Mouse (Mus musculus) hindbrain, embryonic 10.5 days (tissue): ENCODE results near the gene C1rb. TPM values are rescaled to one million over a fixed set of nuclear protein-coding genes. Genes with fewer than 3 reads are reported as not detected.
"Not testable (repeated sequence)": the region's sequence is repeated elsewhere in the genome, so short reads cannot be mapped to it uniquely, and the experiment has no call there.

Experiments used
- DNase-seq: peaks from one replicate; pipeline ENCODE4 v3.0.0-alpha.2; 2017; ENCODE audit warnings: low spot score
- H3K27ac ChIP-seq: fragments of 300-500 bp; sonication (generic); 2 replicates; pipeline ENCODE4 v1.5.1; 2016; ENCODE audit warnings: mild to moderate bottlenecking, moderate library complexity
- H3K27me3 ChIP-seq: fragments of 300-500 bp; sonication (generic); 2 replicates; pipeline ENCODE4 v1.6.1; 2016; ENCODE audit warnings: mild to moderate bottlenecking; ENCODE audit not compliant: poor library complexity, insufficient read depth, severe bottlenecking
- H3K36me3 ChIP-seq: fragments of 300-500 bp; sonication (generic); 2 replicates; pipeline ENCODE4 v1.6.1; 2016; ENCODE audit warnings: mild to moderate bottlenecking, moderate library complexity
- H3K4me1 ChIP-seq: fragments of 300-500 bp; sonication (generic); replicated peaks from 2 replicates; pipeline ENCODE4 v1.6.1; 2016; ENCODE audit warnings: mild to moderate bottlenecking
- H3K4me3 ChIP-seq: fragments of 300-500 bp; sonication (generic); 2 replicates; pipeline ENCODE4 v1.5.1; 2016; ENCODE audit warnings: mild to moderate bottlenecking, moderate library complexity
- H3K9me3 ChIP-seq: fragments of 300-500 bp; sonication (generic); 2 replicates; pipeline ENCODE4 v1.6.1; 2016; ENCODE audit warnings: mild to moderate bottlenecking, moderate library complexity
- WGBS: fragments of 180-500 bp; shearing (Covaris S2); methylation state at CpG from one replicate; pipeline ENCODE4 v1.1.7; 2016; 5-methylcytosine and 5-hydroxymethylcytosine counted together
- polyA plus RNA-seq: library from polyadenylated mRNA; unstranded; fragments of >200 nt; fragmentation: Nextera tagmentation; extraction: Ambion mirVana; gene quantifications from 2 replicates; pipeline ENCODE4 v1.2.1, GENCODE M21; 2016

Gene C1rb
- polyA plus RNA-seq, 1 experiment from 2014 or later, result not detected

GRCm38 (mm10) chr6:124561156-124561555 is 8.9 kb upstream of the C1rb start:
- not testable (repeated sequence) for H3K4me3 ChIP-seq, H3K4me1 ChIP-seq, DNase-seq, H3K27me3 ChIP-seq, H3K27ac ChIP-seq, H3K9me3 ChIP-seq, H3K36me3 ChIP-seq
- 88% methylated on average over 4 of the region's 4 CpGs for WGBS

GRCm38 (mm10) chr6:124561611-124562010 is 8.5 kb upstream of the C1rb start:
- H3K36me3 ChIP-seq, H3K27me3 ChIP-seq, H3K4me1 ChIP-seq, H3K9me3 ChIP-seq, H3K4me3 ChIP-seq, H3K27ac ChIP-seq, DNase-seq: not testable (repeated sequence)
- 91% methylated on average over 2 of the region's 2 CpGs for WGBS

GRCm38 (mm10) chr6:124575155-124575678 is 5.1 kb downstream of the C1rb start:
- not testable (repeated sequence) for H3K4me1 ChIP-seq, H3K27ac ChIP-seq, H3K9me3 ChIP-seq, H3K27me3 ChIP-seq, DNase-seq, H3K36me3 ChIP-seq, H3K4me3 ChIP-seq
- 86% methylated on average over 3 of the region's 3 CpGs for WGBS

GRCm38 (mm10) chr6:124580155-124580554 is 10.1 kb downstream of the C1rb start:
- WGBS, result 86% methylated on average over 7 of the region's 7 CpGs
- H3K27ac ChIP-seq, H3K4me1 ChIP-seq, H3K27me3 ChIP-seq, H3K9me3 ChIP-seq, DNase-seq, H3K36me3 ChIP-seq, H3K4me3 ChIP-seq: not testable (repeated sequence)

DNA sequence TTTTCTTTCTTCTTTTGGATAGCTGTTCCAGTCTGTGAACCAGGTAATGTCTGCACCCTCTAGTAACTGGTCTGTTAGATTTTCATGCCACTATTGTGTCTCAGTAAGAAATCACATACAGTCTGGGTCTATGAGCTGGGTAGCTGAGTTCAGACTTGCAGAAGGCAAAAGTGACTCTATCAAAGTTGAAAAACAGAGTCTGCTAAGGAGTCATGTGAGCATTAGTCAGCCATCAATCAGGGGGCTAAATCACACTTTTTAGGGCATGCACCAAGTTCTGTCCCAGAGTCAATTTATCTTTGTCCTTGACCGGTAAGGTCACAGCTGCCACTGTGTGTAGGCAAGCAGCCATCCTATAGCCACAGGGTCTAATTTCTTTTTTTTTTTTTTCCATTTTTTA is 12.1 kb downstream of the C1rb start:
- no peak for DNase-seq
- no peak overlapping the region for H3K27ac ChIP-seq
- H3K4me3 ChIP-seq, result no peak overlapping the region
- WGBS, result 92% methylated on average over 1 of the region's 1 CpGs
- H3K4me1 ChIP-seq, result no peaks in the 10 kb centered on the region
- H3K9me3 ChIP-seq, result no peaks in the 10 kb centered on the region
- no peaks in the 10 kb centered on the region for H3K36me3 ChIP-seq
- H3K27me3 ChIP-seq, result no peaks in the 10 kb centered on the region

DNA sequence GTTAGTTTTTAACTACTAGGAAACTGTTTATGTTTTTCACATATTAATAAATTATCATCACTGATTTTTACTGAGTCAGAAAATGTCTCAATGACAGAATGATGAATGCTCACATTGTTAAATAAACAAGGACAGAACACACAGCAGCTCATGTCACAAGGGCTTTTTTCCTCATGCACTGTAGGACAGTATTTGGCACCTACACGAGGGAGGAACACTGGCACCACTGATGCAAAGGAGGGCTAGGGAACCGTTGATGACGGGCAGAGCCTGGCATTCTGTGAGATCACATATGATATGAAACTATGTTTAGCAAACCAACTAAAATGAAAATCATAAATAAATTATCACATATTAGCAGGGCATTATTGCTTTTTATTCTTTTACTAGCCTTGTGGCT is 14.8 kb downstream of the C1rb start:
- H3K4me3 ChIP-seq, result no peak overlapping the region
- no peaks in the 10 kb centered on the region for H3K36me3 ChIP-seq
- H3K27ac ChIP-seq, result no peak overlapping the region
- no peaks in the 10 kb centered on the region for H3K9me3 ChIP-seq
- H3K4me1 ChIP-seq, result no peaks in the 10 kb centered on the region
- WGBS, result 86% methylated on average over 3 of the region's 3 CpGs
- no peak for DNase-seq
- no peaks in the 10 kb centered on the region for H3K27me3 ChIP-seq

DNA sequence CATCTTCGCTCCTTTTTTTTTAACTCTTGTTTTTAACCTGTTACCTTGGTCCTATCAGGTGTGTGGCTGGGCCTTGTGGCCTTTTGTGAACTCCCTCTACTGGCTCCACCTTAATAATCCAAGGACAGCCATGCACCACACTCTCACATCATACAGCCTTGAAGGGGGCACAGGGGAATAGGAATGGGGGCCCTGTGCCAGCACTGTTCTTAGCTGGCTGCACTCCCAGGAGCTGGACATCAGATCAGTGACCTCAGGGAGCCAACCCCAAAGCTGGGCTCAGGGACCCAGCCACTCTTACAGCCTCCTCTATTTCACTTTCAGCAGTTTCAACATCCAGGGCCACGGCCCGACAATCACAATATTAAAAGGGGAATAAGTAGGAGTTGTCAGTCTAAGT is 15.7 kb downstream of the C1rb start:
- Histone ChIP-seq H3K27me3 (no peaks in the 10 kb centered on the region), H3K4me3 (no peak overlapping the region), H3K27ac (no peak overlapping the region), H3K9me3 (no peaks in the 10 kb centered on the region), H3K4me1 (no peaks in the 10 kb centered on the region), H3K36me3 (no peaks in the 10 kb centered on the region)
- WGBS, result 91% methylated on average over 3 of the region's 3 CpGs
- DNase-seq, result no peak

DNA sequence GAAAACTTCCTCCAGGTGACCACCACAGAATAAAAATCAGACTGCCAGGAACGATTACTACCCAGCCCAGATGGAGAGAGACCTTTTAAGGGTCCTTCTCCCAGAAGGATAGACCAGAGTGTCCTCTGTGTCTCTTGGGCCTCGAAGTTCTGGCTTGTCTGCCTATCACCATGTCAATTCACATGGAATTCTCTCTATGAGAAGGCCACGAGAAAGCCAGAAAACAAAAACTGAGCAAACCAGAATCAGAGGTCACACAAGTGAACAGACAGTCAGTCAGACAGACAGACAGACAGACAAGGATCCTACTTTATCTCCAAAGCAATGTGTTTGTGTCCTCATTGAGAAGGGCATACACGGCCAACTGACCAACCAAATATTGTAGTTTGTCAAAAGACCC is 16.2 kb downstream of the C1rb start:
- Histone ChIP-seq H3K9me3 (no peaks in the 10 kb centered on the region), H3K27me3 (no peaks in the 10 kb centered on the region), H3K4me3 (no peak overlapping the region), H3K36me3 (no peaks in the 10 kb centered on the region), H3K27ac (no peak overlapping the region), H3K4me1 (no peaks in the 10 kb centered on the region)
- 81% methylated on average over 4 of the region's 4 CpGs for WGBS
- no peak for DNase-seq

DNA sequence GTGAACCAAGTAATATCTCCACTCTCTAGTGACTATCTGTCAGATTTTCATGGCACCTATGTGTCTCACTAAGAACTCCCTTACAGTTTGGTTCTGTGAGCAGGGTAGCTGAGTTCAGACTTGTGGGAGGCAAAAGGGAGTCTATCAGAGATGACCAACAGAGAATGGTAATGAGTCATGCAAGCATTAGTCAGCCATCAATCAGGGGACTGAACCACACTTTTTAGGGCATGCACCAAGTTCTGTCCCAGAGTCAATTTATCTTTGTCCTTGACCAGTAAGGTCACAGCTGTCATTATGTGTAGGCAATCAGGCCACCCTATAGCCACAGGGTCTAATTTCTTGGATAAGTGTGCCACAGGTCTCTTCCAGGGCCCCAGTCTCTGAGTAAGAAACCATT is 18.7 kb downstream of the C1rb start:
- Histone ChIP-seq H3K36me3 (no peaks in the 10 kb centered on the region), H3K9me3 (no peaks in the 10 kb centered on the region), H3K4me3 (no peak overlapping the region), H3K4me1 (no peaks in the 10 kb centered on the region), H3K27ac (no peak overlapping the region), H3K27me3 (no peaks in the 10 kb centered on the region)
- no peak for DNase-seq

DNA sequence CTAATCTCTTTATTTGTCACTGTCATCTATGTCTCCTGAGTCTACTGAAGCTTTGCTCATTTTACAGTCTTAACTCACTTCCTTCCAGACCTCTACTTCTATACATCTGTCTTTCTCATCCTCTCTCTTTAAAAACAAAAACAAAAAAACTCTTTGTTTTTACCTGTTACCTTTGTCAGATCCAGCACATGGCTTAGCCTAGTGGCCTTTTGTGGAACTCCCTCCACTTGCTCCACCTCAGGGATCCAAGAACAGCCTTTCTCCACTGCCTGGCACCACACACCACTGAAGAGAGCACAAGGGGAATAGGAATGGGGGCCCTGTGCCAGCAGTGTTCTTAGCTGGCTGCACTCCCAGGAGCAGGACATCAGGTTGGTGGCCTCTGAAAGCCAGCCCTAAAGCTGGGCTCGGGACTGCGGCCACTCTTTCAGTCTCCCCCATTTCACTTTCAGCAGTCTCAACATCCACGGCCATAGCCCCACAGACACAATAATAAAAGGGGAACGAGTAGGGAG is 22.1 kb downstream of the C1rb start:
- H3K27me3 ChIP-seq, result no peaks in the 10 kb centered on the region
- no peaks in the 10 kb centered on the region for H3K36me3 ChIP-seq
- no peak overlapping the region for H3K4me3 ChIP-seq
- peaks cover 3% of the 10 kb centered on the region; the same call in 1 of the 2 replicates for H3K9me3 ChIP-seq
- 90% methylated on average over 4 of the region's 4 CpGs for WGBS
- no peak for DNase-seq
- no peaks in the 10 kb centered on the region for H3K4me1 ChIP-seq
- no peak overlapping the region for H3K27ac ChIP-seq

DNA sequence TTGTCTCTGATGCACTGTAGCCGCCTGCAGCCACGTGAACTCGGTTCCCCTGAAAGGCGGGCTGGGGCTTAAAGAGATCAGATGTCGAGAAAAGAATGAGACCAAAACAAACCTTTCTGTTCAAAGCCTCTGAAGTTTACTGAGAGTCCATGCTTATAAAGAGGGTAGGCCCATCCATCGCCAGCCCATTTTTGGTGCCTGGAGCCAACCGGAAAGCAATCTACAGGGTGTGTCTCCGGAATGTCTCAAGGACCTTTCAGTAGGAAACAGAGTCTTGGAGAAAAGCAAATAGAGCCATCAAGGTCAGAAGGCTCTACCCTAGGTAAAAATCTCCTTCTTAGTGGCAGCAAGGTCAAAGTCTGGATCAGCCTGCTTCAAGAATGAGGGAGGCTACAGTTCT is 23.0 kb downstream of the C1rb start:
- no peak overlapping the region for H3K4me3 ChIP-seq
- H3K9me3 ChIP-seq, result peaks cover 3% of the 10 kb centered on the region; the same call in 1 of the 2 replicates
- no peaks in the 10 kb centered on the region for H3K4me1 ChIP-seq
- H3K27me3 ChIP-seq, result no peaks in the 10 kb centered on the region
- 78% methylated on average over 8 of the region's 8 CpGs for WGBS
- DNase-seq, result no peak
- H3K27ac ChIP-seq, result no peak overlapping the region
- no peaks in the 10 kb centered on the region for H3K36me3 ChIP-seq

DNA sequence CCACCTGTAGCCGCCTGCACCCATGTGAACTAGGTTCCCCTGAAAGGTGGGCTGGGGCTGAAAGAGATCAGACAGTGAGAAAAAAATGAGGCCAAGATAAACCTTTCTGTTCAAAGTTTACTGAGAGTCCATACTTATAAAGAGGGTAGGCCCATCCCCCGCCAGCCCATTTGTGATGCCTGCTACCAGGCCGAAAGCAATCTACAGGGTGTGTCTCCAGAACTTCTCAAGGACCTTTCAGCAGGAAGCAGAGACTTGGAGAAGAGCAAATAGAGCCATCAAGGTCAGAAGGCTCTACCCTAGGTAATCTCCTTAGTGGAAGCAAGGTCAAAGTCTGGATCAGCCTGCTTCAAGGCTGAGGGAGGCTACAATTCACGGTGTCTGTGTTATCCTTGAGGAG is 31.9 kb downstream of the C1rb start:
- WGBS, result 95% methylated on average over 4 of the region's 4 CpGs
- no peaks in the 10 kb centered on the region for H3K4me1 ChIP-seq
- peaks cover 5% of the 10 kb centered on the region; the same call in 1 of the 2 replicates for H3K9me3 ChIP-seq
- H3K4me3 ChIP-seq, result no peak overlapping the region
- no peaks in the 10 kb centered on the region for H3K27me3 ChIP-seq
- DNase-seq, result no peak
- no peaks in the 10 kb centered on the region for H3K36me3 ChIP-seq
- no peak overlapping the region for H3K27ac ChIP-seq

- no peak overlapping the region for H3K27ac ChIP-seq
- H3K4me1 ChIP-seq, result no peaks in the 10 kb centered on the region
- DNase-seq, result no peak
- H3K9me3 ChIP-seq, result peaks cover 7% of the 10 kb centered on the region; the same call in 1 of the 2 replicates
- no peaks in the 10 kb centered on the region for H3K27me3 ChIP-seq
- no peaks in the 10 kb centered on the region for H3K36me3 ChIP-seq
- 89% methylated on average over 13 of the region's 13 CpGs for WGBS
- no peak overlapping the region for H3K4me3 ChIP-seq
Observed at GRCm38 (mm10) chr6:124625612-124626011, 55.5 kb downstream of the C1rb start.

- not testable (repeated sequence) for H3K27me3 ChIP-seq, H3K4me3 ChIP-seq
Observed at GRCm38 (mm10) chr6:124626184-124626583, 56.1 kb downstream of the C1rb start.

More at GRCm38 (mm10) chr6:124626184-124626583, 56.1 kb downstream of the C1rb start:
- H3K36me3 ChIP-seq, H3K27ac ChIP-seq, H3K9me3 ChIP-seq, DNase-seq, H3K4me1 ChIP-seq: not testable (repeated sequence)
- WGBS, result 30% methylated on average over 1 of the region's 1 CpGs
